Mouse (Mus musculus): ENCODE measurements around the gene Smox. TPM values are rescaled to one million over a fixed set of nuclear protein-coding genes. Genes with fewer than 3 reads are reported as not detected.

Smox gene
- polyA plus RNA-seq, 1 experiment from 2014 or later: 26.9 TPM

- H3K4me3 ChIP-seq (ENCODE audit: low read depth, low read length): peak overlapping the region; percentile 45
- peaks cover 47% of the 10 kb centered on the region for H3K27me3 ChIP-seq (ENCODE audit: control insufficient read depth, insufficient read depth, low read length)
- H3K4me1 ChIP-seq (ENCODE audit: control insufficient read depth, insufficient read depth, low read length): peaks cover 10% of the 10 kb centered on the region
- WGBS: 0% methylated on average over 21 of the region's 30 CpGs
- peak overlapping the region; percentile 30; the same call in 1 of the 2 replicates for H3K9ac ChIP-seq (ENCODE audit: low read length)
- peak; percentile 93 for DNase-seq (ENCODE audit: low spot score, missing footprints)
- peak; percentile 71 for ATAC-seq (ENCODE audit: low FRiP score)
- no peaks in the 10 kb centered on the region for H3K9me3 ChIP-seq (ENCODE audit: control insufficient read depth, low read length)
- peak overlapping the region; percentile 72 for H3K4me2 ChIP-seq
- H3K27ac ChIP-seq (ENCODE audit: low read depth, low read length): no peak overlapping the region
- no peaks in the 10 kb centered on the region for H3K36me3 ChIP-seq (ENCODE audit: control insufficient read depth, insufficient read depth, low read length)
These were observed 71.4 kb downstream of the Smox start for GRCm38 (mm10) chr2:131562586-131563122.

Other genes starting within 250 kb of the Smox start
- gene Pank2, start 229.0 kb upstream of the Smox start, polyA plus RNA-seq (2014; fragmentation: Nextera tagmentation; extraction: Ambion mirVana): 61.1 and 70.3 TPM in 2 replicates
- 8.5 and 9.2 TPM in 2 replicates for gene Rnf24, start 138.6 kb upstream of the Smox start, polyA plus RNA-seq (2014; fragmentation: Nextera tagmentation; extraction: Ambion mirVana)
- 0.19 and 0.34 TPM in 2 replicates for gene Adra1d, start 70.8 kb downstream of the Smox start, polyA plus RNA-seq (2014; fragmentation: Nextera tagmentation; extraction: Ambion mirVana)

Measured in midbrain, embryonic 11.5 days (tissue).